Mouse (Mus musculus): ENCODE results near the gene Ip6k3. TPM values are rescaled to one million over a fixed set of nuclear protein-coding genes. Genes with fewer than 3 reads are reported as not detected.

Ip6k3 gene
- total and polyA plus RNA-seq, 3 experiments = 26.3 to 65.7 (median 53.9) TPM

GRCm38 (mm10) chr17:27165054-27165773 lies 2.4 kb downstream of the Ip6k3 start:
- Histone ChIP-seq H3K4me2 (ENCODE audit: insufficient read depth, low read depth, poor library complexity, severe bottlenecking) (peak overlapping the region; percentile 33), H3K9ac (ENCODE audit: insufficient read depth, low read depth) (peak overlapping the region; percentile 49), H3K9me3 (replicated peaks; ENCODE audit: low read length) (no peaks in the 10 kb centered on the region), H3K27ac (ENCODE audit: insufficient read depth, low read depth) (peak overlapping the region; percentile 79), H3K79me2 (replicated peaks; ENCODE audit: control insufficient read depth, extremely low read depth, insufficient read depth, poor library complexity, severe bottlenecking) (peaks cover 49% of the 10 kb centered on the region), H3K27me3 (replicated peaks) (no peaks in the 10 kb centered on the region), H3K4me1 (ENCODE audit: control insufficient read depth in 1 of 2, insufficient read depth in 2 of 2) (peaks cover 41 to 79% of the 10 kb centered on the region in 2 experiments), H3K4me3 (replicated peaks in 1 of 3; ENCODE audit: low read depth in 2 of 3, low read length in 2 of 3, poor library complexity in 1 of 3) (peak overlapping the region; percentile 44 to 58 (median 52)), H3K36me3 (replicated peaks in 1 of 2; ENCODE audit: control insufficient read depth in 1 of 2, insufficient read depth in 1 of 2, low read length in 1 of 2) (peaks cover 28 to 52% of the 10 kb centered on the region in 2 experiments)
- dilution Hi-C loops (cut with MboI; ENCODE audit: extremely low pct_ligation_motif_present, extremely low pct_unique_long_range_greater_than_20kb, low sequenced_read_pairs) (no loop called here), in situ Hi-C loops (cut with MboI; ENCODE audit: low pct_ligation_motif_present, low pct_unique_long_range_greater_than_20kb, low sequenced_read_pairs) (loop anchor here (10.0 kb wide), 1 partner anchor 160 kb away; no protein-coding TSS in a partner anchor)
- no peak for TF ChIP-seq MAZ (IDR thresholded peaks at IDR 0.05; ENCODE audit: low read depth, low read length)
- TF ChIP-seq SIN3A (IDR thresholded peaks at IDR 0.05; ENCODE audit: low read length) = peak; percentile 8; the same call in 1 of the 2 replicates
- TF ChIP-seq CTCF (conservative IDR thresholded peaks at IDR 0.05 in 1 of 2, IDR thresholded peaks at IDR 0.05 in 1 of 2; ENCODE audit: low read depth in 2 of 2, low read length in 2 of 2) = peak; percentile 57 to 89
- TF ChIP-seq NELFE (IDR thresholded peaks at IDR 0.05; ENCODE audit: low read depth, low read length) = 0 out of 2 replicates have a peak, but pooled peaks have one; percentile 12
- no peak for TF ChIP-seq ELF1 (IDR thresholded peaks at IDR 0.05; ENCODE audit: low read depth, low read length)
- TF ChIP-seq PAX5 (IDR thresholded peaks at IDR 0.05; ENCODE audit: low read length) = no peak
- no peak for TF ChIP-seq POLR2A (IDR thresholded peaks at IDR 0.05; ENCODE audit: low read depth, low read length)
- TF ChIP-seq MXI1 (IDR thresholded peaks at IDR 0.05; ENCODE audit: low read depth, low read length) = 0 out of 2 replicates have a peak, but pooled peaks have one; percentile 14
- TF ChIP-seq TCF12 (IDR thresholded peaks at IDR 0.05; ENCODE audit: low read depth, low read length) = no peak
- peak; percentile 90 for TF ChIP-seq SMC3 (IDR thresholded peaks at IDR 0.05; ENCODE audit: low read depth, low read length)
- TF ChIP-seq RAD21 (IDR thresholded peaks at IDR 0.05; ENCODE audit: low read depth, low read length) = peak; percentile 80
- peak; percentile 43; the same call in 1 of the 2 replicates for TF ChIP-seq ZC3H11A (IDR thresholded peaks at IDR 0.05; ENCODE audit: low read depth, low read length)
- TF ChIP-seq EP300 (IDR thresholded peaks at IDR 0.05; ENCODE audit: low read length) = no peak
- TF ChIP-seq KAT2A (IDR thresholded peaks at IDR 0.05; ENCODE audit: insufficient replicate concordance, low read length) = no peak
- DNase-seq (ENCODE audit: extremely low read depth) = peak; percentile 68

GRCm38 (mm10) chr17:27160905-27161304 lies 6.7 kb downstream of the Ip6k3 start:
- peaks cover 20 to 69% of the 10 kb centered on the region in 2 experiments for H3K4me1 ChIP-seq (ENCODE audit: control insufficient read depth in 1 of 2, insufficient read depth in 2 of 2)
- no peak overlapping the region for H3K27ac ChIP-seq (ENCODE audit: insufficient read depth, low read depth)
- H3K27me3 ChIP-seq (replicated peaks) = no peaks in the 10 kb centered on the region
- DNase-seq (ENCODE audit: extremely low read depth) = no peak
- TF ChIP-seq JUN (IDR thresholded peaks at IDR 0.05; ENCODE audit: insufficient read depth, low read depth, low read length) (no peak), GABPA (IDR thresholded peaks at IDR 0.05; ENCODE audit: insufficient replicate concordance, low read depth, low read length) (no peak), ZC3H11A (IDR thresholded peaks at IDR 0.05; ENCODE audit: low read depth, low read length) (no peak), MYC (IDR thresholded peaks at IDR 0.05; ENCODE audit: low read depth, low read length) (no peak), USF1 (IDR thresholded peaks at IDR 0.05; ENCODE audit: low read depth, low read length) (no peak), JUND (conservative IDR thresholded peaks at IDR 0.05; ENCODE audit: low read depth, low read length) (no peak), NELFE (IDR thresholded peaks at IDR 0.05; ENCODE audit: low read depth, low read length) (no peak), CHD1 (IDR thresholded peaks at IDR 0.05; ENCODE audit: low read depth, low read length) (no peak), MEF2A (IDR thresholded peaks at IDR 0.05; ENCODE audit: borderline replicate concordance, low read depth, low read length) (no peak), MAX (IDR thresholded peaks at IDR 0.05; ENCODE audit: low read length) (no peak), MAZ (IDR thresholded peaks at IDR 0.05; ENCODE audit: low read depth, low read length) (no peak), MAFK (IDR thresholded peaks at IDR 0.05; ENCODE audit: insufficient replicate concordance, low read length) (no peak), ELF1 (IDR thresholded peaks at IDR 0.05; ENCODE audit: low read depth, low read length) (no peak), SIN3A (IDR thresholded peaks at IDR 0.05; ENCODE audit: low read length) (no peak), ZNF384 (IDR thresholded peaks at IDR 0.05; ENCODE audit: low read depth, low read length) (no peak)
- H3K4me2 ChIP-seq (ENCODE audit: insufficient read depth, low read depth, poor library complexity, severe bottlenecking) = no peak overlapping the region
- in situ Hi-C loops (cut with MboI; ENCODE audit: low pct_ligation_motif_present, low pct_unique_long_range_greater_than_20kb, low sequenced_read_pairs) (loop anchor here (10.0 kb wide), 1 partner anchor 164 kb away; no protein-coding TSS in a partner anchor), dilution Hi-C loops (cut with MboI; ENCODE audit: extremely low pct_ligation_motif_present, extremely low pct_unique_long_range_greater_than_20kb, low sequenced_read_pairs) (no loop called here)
- H3K9me3 ChIP-seq (replicated peaks; ENCODE audit: low read length) = no peaks in the 10 kb centered on the region
- H3K4me3 ChIP-seq (replicated peaks in 1 of 3; ENCODE audit: low read depth in 2 of 3, low read length in 2 of 3, poor library complexity in 1 of 3) = no peak overlapping the region
- H3K79me2 ChIP-seq (replicated peaks; ENCODE audit: control insufficient read depth, extremely low read depth, insufficient read depth, poor library complexity, severe bottlenecking) = peaks cover 41% of the 10 kb centered on the region
- peaks cover 59 to 95% of the 10 kb centered on the region in 2 experiments for H3K36me3 ChIP-seq (replicated peaks in 1 of 2; ENCODE audit: control insufficient read depth in 1 of 2, insufficient read depth in 1 of 2, low read length in 1 of 2)
- H3K9ac ChIP-seq (ENCODE audit: insufficient read depth, low read depth) = no peak overlapping the region
